Mouse (Mus musculus) kidney, postnatal 0 days (tissue): ENCODE results near the gene Bmpr2. TPM values are rescaled to one million over a fixed set of nuclear protein-coding genes. Genes with fewer than 3 reads are reported as not detected.

Experiments
- ATAC-seq: fragments of 200-750 bp; cut with Nextera tagmentation; replicated peaks from 2 replicates; pipeline ENCODE4 v1.8.0; 2017; ENCODE audit warnings: low read depth, moderate number of reproducible peaks, moderate TSS enrichment, moderate library complexity; ENCODE audit not compliant: low FRiP score
- DNase-seq: peaks from one replicate; pipeline ENCODE4 v3.0.0-alpha.2; 2016; ENCODE audit warnings: low spot score
- H3K27ac ChIP-seq: fragments of 300-500 bp; sonication (generic); 2 replicates; pipeline ENCODE4 v1.5.1; 2014; ENCODE audit warnings: mild to moderate bottlenecking
- H3K27me3 ChIP-seq: fragments of 300-500 bp; sonication (generic); 2 replicates; pipeline ENCODE4 v1.6.1; 2014; ENCODE audit warnings: low read length, mixed read lengths; ENCODE audit not compliant: insufficient read depth
- H3K36me3 ChIP-seq: fragments of 300-500 bp; sonication (generic); 2 replicates; pipeline ENCODE4 v1.6.1; 2014; ENCODE audit warnings: low read length, mixed read lengths; ENCODE audit not compliant: insufficient read depth
- H3K4me1 ChIP-seq: fragments of 300-500 bp; sonication (generic); replicated peaks from 2 replicates; pipeline ENCODE4 v1.6.1; 2014; ENCODE audit warnings: antibody characterized with exemption, low read length, mixed read lengths; ENCODE audit not compliant: insufficient read depth
- H3K4me2 ChIP-seq: fragments of 300-500 bp; sonication (generic); 2 replicates; pipeline ENCODE4 v1.6.1; 2014; ENCODE audit warnings: mild to moderate bottlenecking, low read length, moderate library complexity, mixed read lengths
- H3K4me3 ChIP-seq: fragments of 300-500 bp; sonication (generic); replicated peaks from 2 replicates; pipeline ENCODE4 v1.5.1; 2014; ENCODE audit warnings: low read depth, low read length
- H3K9ac ChIP-seq: fragments of 300-500 bp; sonication (generic); 2 replicates; pipeline ENCODE4 v1.6.1; 2014; ENCODE audit warnings: low read depth, low read length
- H3K9me3 ChIP-seq: fragments of 300-500 bp; sonication (generic); replicated peaks from 2 replicates; pipeline ENCODE4 v1.6.1; 2016; ENCODE audit warnings: low read length, inconsistent platforms, mixed read lengths
- CTCF ChIP-seq: IDR thresholded peaks from 2 replicates; pipeline ENCODE4 v1.5.1; 2016; ENCODE audit warnings: antibody characterized with exemption, low read depth, mild to moderate bottlenecking, moderate library complexity
- WGBS: fragments of 180-500 bp; shearing (Covaris S2); extraction: QIAGEN DNeasy Blood & Tissue Kit; methylation state at CpG from one replicate; pipeline ENCODE4 v1.1.7; 2014; 5-methylcytosine and 5-hydroxymethylcytosine counted together
- polyA plus RNA-seq: library from polyadenylated mRNA; unstranded; fragments of >200 nt; fragmentation: Nextera tagmentation; extraction: Ambion mirVana; gene quantifications from 2 replicates; pipeline ENCODE4 v1.2.1, GENCODE M21; 2015

Gene Bmpr2
- polyA plus RNA-seq, 1 experiment from 2014 or later: 9.3 TPM

DNA sequence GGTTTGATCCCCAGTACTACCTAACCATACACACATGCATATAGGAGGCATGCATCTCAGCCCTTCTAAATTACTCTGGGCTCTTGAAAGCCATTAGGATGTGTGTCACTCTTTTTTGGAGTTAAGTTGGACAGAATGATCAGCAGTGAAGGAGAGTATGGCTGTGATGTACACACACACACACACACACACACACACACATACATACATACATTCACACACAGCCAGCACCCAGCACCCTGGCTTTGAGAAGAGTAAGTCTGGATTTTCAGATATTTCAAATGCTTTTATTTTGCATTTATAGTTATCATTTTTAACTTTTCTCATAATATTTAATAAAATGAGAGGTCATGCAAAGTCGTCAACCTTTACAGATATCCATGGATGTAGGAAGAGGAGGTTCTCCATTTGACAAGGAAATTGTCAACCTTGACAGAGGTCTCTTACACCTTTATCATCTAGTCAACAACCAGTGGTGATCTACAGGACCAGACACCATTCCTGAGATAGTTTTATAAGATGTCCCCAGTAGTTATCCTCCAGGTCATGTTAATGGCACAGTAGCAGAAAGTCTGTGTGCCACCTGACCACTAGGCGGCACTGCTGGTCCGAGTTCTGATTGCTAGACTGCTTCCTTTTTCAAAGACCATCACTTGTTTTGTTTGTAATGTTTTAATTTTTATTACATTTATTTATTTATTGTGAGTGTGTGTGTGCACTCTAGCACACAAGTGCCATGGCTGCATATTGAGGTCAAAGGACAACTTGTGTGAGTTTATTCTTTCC is 120.3 kb downstream of the Bmpr2 start:
- no peaks in the 10 kb centered on the region for H3K27me3 ChIP-seq
- ATAC-seq (no peak), DNase-seq (peak; percentile 88)
- H3K4me3 ChIP-seq: no peak overlapping the region
- no peaks in the 10 kb centered on the region for H3K9me3 ChIP-seq
- no peak overlapping the region for H3K9ac ChIP-seq
- no peak overlapping the region for H3K27ac ChIP-seq
- peak; percentile 95 for TF ChIP-seq CTCF
- H3K4me2 ChIP-seq: no peak overlapping the region
- WGBS: 37% methylated on average over 3 of the region's 3 CpGs
- peaks cover 8% of the 10 kb centered on the region; the same call in 1 of the 2 replicates for H3K4me1 ChIP-seq
- 0 out of 2 replicates have a peak, but pooled peaks cover 2% of the 10 kb centered on the region for H3K36me3 ChIP-seq

DNA sequence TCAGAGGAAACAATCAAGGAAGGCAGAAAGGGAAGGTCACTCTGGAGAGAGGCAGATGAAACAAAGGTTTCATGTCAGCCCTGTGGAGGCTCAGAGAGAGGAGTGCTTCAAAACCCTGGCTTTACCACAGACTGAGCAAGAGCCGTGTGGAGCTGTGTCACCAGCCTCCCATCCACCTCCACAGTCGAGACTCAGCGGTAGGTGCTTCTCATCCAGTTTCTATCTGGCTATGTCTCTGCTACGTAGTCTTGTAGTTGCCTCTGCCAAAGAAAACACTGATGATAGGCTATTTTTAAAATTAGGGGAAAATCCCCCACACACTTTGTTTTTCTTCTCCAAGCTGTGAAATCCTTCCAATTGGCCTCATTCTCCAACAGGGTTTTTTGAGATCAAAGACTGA is 123.7 kb downstream of the Bmpr2 start:
- Histone ChIP-seq H3K4me2 (no peak overlapping the region), H3K9ac (no peak overlapping the region), H3K27ac (no peak overlapping the region), H3K36me3 (no peaks in the 10 kb centered on the region), H3K4me1 (peaks cover 8% of the 10 kb centered on the region; the same call in 1 of the 2 replicates), H3K27me3 (no peaks in the 10 kb centered on the region), H3K4me3 (no peak overlapping the region), H3K9me3 (no peaks in the 10 kb centered on the region)
- ATAC-seq: no peak
- DNase-seq: no peak
- 25% methylated on average over 4 of the region's 4 CpGs for WGBS
- no peak for TF ChIP-seq CTCF

DNA sequence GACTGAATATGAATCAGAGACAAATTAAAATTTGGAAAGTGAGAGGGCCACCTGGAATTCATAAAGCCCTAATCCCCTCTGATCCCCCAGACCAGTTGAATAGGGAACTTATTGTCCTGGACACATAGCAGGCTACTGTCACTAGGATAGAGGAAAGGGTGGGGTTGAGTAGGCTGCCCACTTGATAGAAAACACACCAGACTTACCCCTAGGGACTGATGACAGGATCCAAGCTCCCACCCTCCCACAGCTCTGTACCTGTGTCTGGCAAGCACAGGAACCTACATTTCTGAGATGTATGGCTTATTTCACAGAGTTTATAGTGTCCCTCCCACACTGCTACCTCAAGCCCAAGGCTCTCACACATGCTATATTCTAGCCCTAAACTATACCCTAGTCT is 124.8 kb downstream of the Bmpr2 start:
- Histone ChIP-seq H3K9me3 (no peaks in the 10 kb centered on the region), H3K36me3 (no peaks in the 10 kb centered on the region), H3K4me1 (peaks cover 8% of the 10 kb centered on the region; the same call in 1 of the 2 replicates), H3K4me2 (no peak overlapping the region), H3K27me3 (no peaks in the 10 kb centered on the region), H3K4me3 (no peak overlapping the region), H3K27ac (no peak overlapping the region), H3K9ac (no peak overlapping the region)
- DNase-seq: no peak
- no peak for TF ChIP-seq CTCF
- no peak for ATAC-seq

DNA sequence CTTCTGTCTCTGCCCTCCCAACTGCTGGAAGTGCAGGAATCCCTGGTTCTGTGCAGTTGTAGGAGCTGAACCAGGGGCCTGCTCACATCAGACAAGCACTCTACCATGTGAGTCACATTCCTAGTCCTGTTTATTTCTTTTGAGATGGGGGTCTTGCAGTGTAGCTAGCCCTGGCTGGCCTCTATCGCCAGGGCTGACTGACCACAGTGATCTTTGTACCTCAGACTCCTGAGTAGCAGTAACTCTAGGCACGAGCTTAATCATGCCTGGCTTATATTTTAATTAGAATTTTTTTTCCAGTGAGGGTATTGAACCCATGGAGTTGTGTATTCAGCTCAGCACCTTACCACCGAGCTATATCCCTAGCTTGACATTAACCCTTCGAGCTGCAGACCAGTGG is 128.0 kb downstream of the Bmpr2 start:
- no peaks in the 10 kb centered on the region for H3K9me3 ChIP-seq
- WGBS: 65% methylated on average over 4 of the region's 4 CpGs
- no peaks in the 10 kb centered on the region for H3K27me3 ChIP-seq
- no peak for TF ChIP-seq CTCF
- no peak for DNase-seq
- no peaks in the 10 kb centered on the region for H3K36me3 ChIP-seq
- H3K4me1 ChIP-seq: peaks cover 4% of the 10 kb centered on the region; the same call in 1 of the 2 replicates
- no peak overlapping the region for H3K27ac ChIP-seq
- H3K4me2 ChIP-seq: no peak overlapping the region
- H3K4me3 ChIP-seq: no peak overlapping the region
- H3K9ac ChIP-seq: no peak overlapping the region
- peak; percentile 68 for ATAC-seq

DNA sequence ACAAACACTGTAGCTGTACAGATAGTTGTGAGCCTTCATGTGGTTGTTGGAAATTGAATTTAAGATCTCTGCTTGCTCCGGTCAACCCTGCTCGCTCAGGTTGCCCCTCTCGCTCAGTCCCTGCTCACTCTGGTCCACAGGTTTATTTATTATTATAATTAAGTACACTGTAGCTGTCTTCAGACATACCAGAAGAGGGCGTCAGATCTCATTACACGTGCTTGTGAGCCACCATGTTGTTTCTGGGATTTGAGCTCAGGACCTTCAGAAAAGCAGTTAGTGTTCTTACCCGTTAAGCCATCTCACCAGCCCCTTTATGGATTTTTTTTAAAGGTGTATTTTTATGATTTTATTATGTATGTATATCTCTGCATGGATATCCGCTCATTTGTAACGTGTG is 129.6 kb downstream of the Bmpr2 start:
- 80% methylated on average over 8 of the region's 8 CpGs for WGBS
- H3K27ac ChIP-seq: no peak overlapping the region
- H3K9me3 ChIP-seq: no peaks in the 10 kb centered on the region
- H3K4me2 ChIP-seq: no peak overlapping the region
- ATAC-seq (no peak), DNase-seq (no peak)
- no peaks in the 10 kb centered on the region for H3K36me3 ChIP-seq
- H3K4me3 ChIP-seq: no peak overlapping the region
- H3K4me1 ChIP-seq: no peaks in the 10 kb centered on the region; the same call in 1 of the 2 replicates
- no peak overlapping the region for H3K9ac ChIP-seq
- H3K27me3 ChIP-seq: no peaks in the 10 kb centered on the region
- peak; percentile 50 for TF ChIP-seq CTCF

DNA sequence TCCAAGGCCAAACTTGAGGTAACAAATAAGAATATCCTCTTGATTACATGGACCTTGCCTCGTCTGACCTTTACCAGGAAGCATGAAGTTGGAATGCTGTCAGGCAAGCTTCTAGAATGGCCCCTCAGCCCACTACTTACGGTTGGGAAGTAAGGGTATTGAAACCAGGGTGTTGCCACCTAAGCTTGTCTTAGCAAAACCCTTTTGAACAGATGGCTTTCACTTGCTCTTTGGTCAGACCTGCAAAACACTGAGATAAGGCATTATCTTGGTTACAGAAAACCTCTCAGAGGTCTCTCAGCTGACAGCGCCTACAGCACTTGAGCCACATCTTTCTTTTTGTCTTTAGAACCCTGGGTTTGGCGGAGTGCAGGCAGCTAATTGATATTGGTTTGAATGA is 130.8 kb downstream of the Bmpr2 start:
- Histone ChIP-seq H3K9ac (no peak overlapping the region), H3K36me3 (no peaks in the 10 kb centered on the region), H3K4me2 (no peak overlapping the region), H3K4me1 (no peaks in the 10 kb centered on the region), H3K9me3 (no peaks in the 10 kb centered on the region), H3K27me3 (no peaks in the 10 kb centered on the region), H3K27ac (no peak overlapping the region), H3K4me3 (no peak overlapping the region)
- no peak for TF ChIP-seq CTCF
- DNase-seq (no peak), ATAC-seq (no peak)
- 79% methylated on average over 4 of the region's 4 CpGs for WGBS
